Mouse (Mus musculus) mature B cell (primary cell): ENCODE results near the gene Tmem102.

Experiments
- in situ Hi-C: fragments of 300-500 bp; cut with MboI; formaldehyde crosslinking; loops from 2 replicates; pipeline ENCODE4 v1.14.3; 2019

Tmem102 gene

GRCm38 (mm10) chr11:69757303-69758089, 47.9 kb downstream of the Tmem102 start:
- in situ Hi-C loops: loop anchor here (5.0 kb wide), 2 partner anchors 40 to 120 kb away; partner anchors contain the start of genes Chrnb1 and Tmem95

GRCm38 (mm10) chr11:69754701-69755100, 50.7 kb downstream of the Tmem102 start:
- in situ Hi-C loops: loop anchor here (5.0 kb wide), 2 partner anchors 43 to 123 kb away; partner anchors contain the start of genes Chrnb1 and Tmem95

- in situ Hi-C loops: no loop called here
Measured at GRCm38 (mm10) chr11:69754233-69754632, 51.2 kb downstream of the Tmem102 start.
